Mouse (Mus musculus): Measurements from ENCODE around the gene Ugt1a5. TPM values are rescaled to one million over a fixed set of nuclear protein-coding genes. Genes with fewer than 3 reads are reported as not detected.

Gene Ugt1a5
- polyA plus RNA-seq, 1 experiment from 2014 or later: not detected

DNA sequence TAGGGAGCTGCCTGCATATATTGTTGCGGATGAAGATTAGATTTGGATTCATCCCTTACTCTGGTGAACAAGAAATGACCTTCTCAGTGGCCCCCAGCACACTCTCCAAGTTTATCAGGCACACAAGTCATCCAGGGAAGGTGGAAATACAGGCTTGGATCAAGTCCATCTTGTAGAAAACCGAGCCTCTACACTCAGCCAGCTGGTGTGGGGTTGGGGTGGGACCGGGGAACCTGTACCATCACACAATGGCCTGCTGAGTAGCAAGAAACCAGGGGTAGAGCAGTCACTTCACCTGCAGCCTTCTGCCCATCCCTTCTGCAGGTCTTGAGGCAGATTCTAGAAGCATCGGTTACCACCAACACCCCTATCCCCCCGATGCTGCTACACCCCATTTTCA lies 68.8 kb downstream of the Ugt1a5 start:
- ATAC-seq (ENCODE audit: insufficient read depth, low FRiP score, low read depth): no peak

DNA sequence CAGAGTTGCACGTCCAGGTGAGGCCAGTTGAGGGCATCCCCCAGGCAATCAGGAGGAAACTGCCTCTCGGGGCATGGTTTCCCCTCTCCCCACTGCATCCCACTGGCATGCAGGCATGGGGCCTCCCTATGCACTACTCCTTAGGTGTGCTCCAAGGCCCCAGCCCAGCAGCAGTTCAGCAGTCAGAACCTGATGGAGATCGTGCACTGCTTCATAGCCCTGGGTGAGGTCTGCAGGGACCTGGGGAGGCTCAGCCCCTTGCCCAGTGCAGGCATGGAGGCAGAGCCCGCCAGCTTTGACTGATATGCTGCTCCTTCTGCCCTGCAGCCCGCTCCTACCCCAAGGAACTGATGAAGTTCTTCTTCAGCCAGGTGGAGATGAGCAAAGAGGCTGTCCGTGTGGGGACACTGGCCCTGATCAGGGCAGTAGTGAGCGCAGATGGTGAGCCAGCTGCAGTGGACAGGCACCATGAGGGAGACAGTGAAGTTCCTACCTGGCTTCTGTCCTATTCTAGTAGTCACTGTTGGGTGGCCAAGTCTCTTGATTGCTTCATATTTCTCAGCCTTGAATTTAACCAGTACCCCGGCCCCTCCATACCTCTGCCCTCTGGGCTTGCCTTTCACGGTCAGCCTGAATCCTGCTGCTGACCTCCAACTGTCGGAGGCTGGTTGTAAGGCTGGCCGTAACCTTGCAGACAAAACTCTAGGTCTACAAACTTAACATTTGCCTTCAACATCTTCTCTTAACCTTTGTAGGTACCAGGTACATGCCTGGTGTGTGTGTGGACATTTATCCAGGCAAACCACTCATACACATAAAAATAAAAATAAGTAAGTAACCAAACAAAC lies 69.5 kb downstream of the Ugt1a5 start:
- H3K9me3 ChIP-seq: peaks cover 28% of the 10 kb centered on the region; the same call in 1 of the 2 replicates
- WGBS: 61% methylated on average over 11 of the region's 11 CpGs
- H3K4me2 ChIP-seq: no peak overlapping the region
- no peak overlapping the region for H3K27ac ChIP-seq
- H3K27me3 ChIP-seq (replicated peaks): no peaks in the 10 kb centered on the region
- H3K4me3 ChIP-seq (replicated peaks): no peak overlapping the region
- no peaks in the 10 kb centered on the region for H3K4me1 ChIP-seq
- peak; percentile 3; the same call in 1 of the 2 replicates for ATAC-seq (ENCODE audit: insufficient read depth, low FRiP score, low read depth)
- no peak overlapping the region for H3K9ac ChIP-seq
- no peaks in the 10 kb centered on the region for H3K36me3 ChIP-seq

More for the DNA sequence above, 68.8 kb downstream of the Ugt1a5 start:
- Histone ChIP-seq H3K9ac (no peak overlapping the region), H3K9me3 (peaks cover 23% of the 10 kb centered on the region; the same call in 1 of the 2 replicates), H3K27me3 (replicated peaks) (no peaks in the 10 kb centered on the region), H3K4me2 (no peak overlapping the region), H3K36me3 (no peaks in the 10 kb centered on the region), H3K27ac (no peak overlapping the region), H3K4me1 (no peaks in the 10 kb centered on the region), H3K4me3 (replicated peaks) (no peak overlapping the region)
- WGBS: 42% methylated on average over 5 of the region's 5 CpGs

DNA sequence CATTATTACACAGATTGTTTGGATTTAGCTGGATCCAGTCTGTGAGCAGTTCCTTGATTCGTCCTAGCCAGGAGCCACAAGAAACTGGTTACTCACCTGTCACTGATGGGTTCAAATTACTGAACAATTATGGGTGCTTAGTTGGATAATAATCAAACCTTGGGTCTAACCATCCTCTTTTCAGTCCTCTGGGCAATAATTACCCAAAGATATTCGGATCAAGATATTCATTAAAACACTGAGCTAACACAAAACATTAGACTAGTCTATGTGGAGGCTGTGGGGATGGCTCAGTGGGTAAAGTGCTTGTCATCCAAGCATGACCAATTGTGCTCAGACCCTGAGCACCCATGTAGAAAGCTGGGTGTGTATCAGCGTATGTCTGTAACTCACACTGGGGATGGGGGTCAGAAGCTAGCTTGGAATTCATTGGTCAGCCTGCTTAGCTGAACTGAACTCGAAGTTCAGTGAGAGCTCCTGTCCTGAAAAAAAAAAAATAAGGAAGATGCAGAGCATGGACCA lies 70.1 kb downstream of the Ugt1a5 start:
- Histone ChIP-seq H3K4me3 (replicated peaks) (no peak overlapping the region), H3K27ac (no peak overlapping the region), H3K27me3 (replicated peaks) (no peaks in the 10 kb centered on the region), H3K9ac (no peak overlapping the region), H3K4me2 (no peak overlapping the region), H3K4me1 (no peaks in the 10 kb centered on the region), H3K9me3 (peaks cover 29% of the 10 kb centered on the region; the same call in 1 of the 2 replicates), H3K36me3 (no peaks in the 10 kb centered on the region)
- 54% methylated on average over 4 of the region's 4 CpGs for WGBS
- no peak for ATAC-seq (ENCODE audit: insufficient read depth, low FRiP score, low read depth)

DNA sequence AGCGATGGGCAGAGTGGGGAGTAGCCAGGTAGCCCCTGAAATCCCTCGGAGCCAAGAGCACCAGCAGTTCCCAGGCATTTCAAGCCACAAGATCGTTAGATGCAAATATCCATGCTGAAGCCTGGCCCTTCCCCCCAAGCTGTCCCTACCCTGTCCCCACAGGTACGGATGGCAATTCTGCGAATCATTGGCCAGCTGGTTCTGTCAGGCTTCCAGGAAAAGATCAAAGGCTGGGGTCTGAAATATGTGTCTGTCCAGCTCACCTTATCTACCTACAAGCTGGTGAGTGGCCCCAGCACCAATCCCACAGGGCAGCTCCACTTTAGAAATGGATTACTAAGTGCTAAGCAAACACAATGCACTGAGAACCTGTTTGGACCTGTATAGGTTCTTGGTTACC lies 71.5 kb downstream of the Ugt1a5 start:
- 74% methylated on average over 5 of the region's 5 CpGs for WGBS
- Histone ChIP-seq H3K9me3 (peaks cover 29% of the 10 kb centered on the region; the same call in 1 of the 2 replicates), H3K4me1 (no peaks in the 10 kb centered on the region), H3K4me2 (no peak overlapping the region), H3K27ac (no peak overlapping the region), H3K27me3 (replicated peaks) (no peaks in the 10 kb centered on the region), H3K4me3 (replicated peaks) (no peak overlapping the region), H3K9ac (no peak overlapping the region), H3K36me3 (no peaks in the 10 kb centered on the region)
- ATAC-seq (ENCODE audit: insufficient read depth, low FRiP score, low read depth): 0 out of 2 replicates have a peak, but pooled peaks have one; percentile 5

DNA sequence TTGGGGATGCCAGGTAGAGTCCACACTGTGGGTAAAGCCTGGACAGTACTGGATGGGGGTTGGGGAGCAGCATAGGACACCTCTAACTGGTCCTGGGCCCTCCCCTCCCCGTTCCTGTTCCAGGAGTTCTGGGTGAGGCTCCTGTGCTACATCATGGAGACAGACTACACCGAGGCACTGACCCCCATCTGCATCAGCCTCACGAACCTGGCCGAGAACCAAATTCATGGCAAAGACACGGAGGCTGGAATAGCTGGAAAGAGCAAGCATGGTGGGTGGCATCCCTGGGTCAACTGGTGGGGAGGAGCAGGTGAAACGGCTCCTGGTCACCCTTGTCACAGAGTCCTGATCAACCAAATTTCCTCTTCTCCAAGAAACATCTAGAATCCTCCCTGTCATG lies 73.0 kb downstream of the Ugt1a5 start:
- Histone ChIP-seq H3K9me3 (peaks cover 29% of the 10 kb centered on the region; the same call in 1 of the 2 replicates), H3K27me3 (replicated peaks) (no peaks in the 10 kb centered on the region), H3K4me3 (replicated peaks) (no peak overlapping the region), H3K4me2 (no peak overlapping the region), H3K4me1 (no peaks in the 10 kb centered on the region), H3K27ac (no peak overlapping the region), H3K36me3 (no peaks in the 10 kb centered on the region), H3K9ac (no peak overlapping the region)
- ATAC-seq (ENCODE audit: insufficient read depth, low FRiP score, low read depth): no peak
- 71% methylated on average over 6 of the region's 6 CpGs for WGBS

DNA sequence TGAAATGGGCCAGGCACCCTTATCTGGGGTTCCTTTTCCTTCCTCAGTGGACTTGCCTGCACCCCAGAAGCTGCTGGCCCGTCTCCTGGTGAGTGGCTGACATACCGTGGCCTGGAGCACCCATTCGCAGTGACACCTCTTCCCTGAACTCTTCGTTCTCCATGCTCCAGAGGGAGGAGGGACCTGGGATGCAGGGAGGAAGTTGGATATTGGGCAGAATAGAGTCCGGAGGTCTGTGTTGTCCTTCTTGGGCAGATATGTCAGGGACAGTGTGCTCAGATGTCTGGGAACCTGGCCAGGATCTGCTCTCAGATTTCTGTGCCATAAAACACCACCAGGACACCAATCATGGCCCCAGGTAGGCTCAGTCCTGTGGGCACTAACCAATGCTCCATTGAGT lies 74.3 kb downstream of the Ugt1a5 start:
- ATAC-seq (ENCODE audit: insufficient read depth, low FRiP score, low read depth): no peak
- no peak overlapping the region for H3K27ac ChIP-seq
- H3K4me2 ChIP-seq: no peak overlapping the region
- no peak overlapping the region for H3K4me3 ChIP-seq (replicated peaks)
- H3K9ac ChIP-seq: no peak overlapping the region
- peaks cover 29% of the 10 kb centered on the region; the same call in 1 of the 2 replicates for H3K9me3 ChIP-seq
- WGBS: 72% methylated on average over 5 of the region's 5 CpGs
- no peaks in the 10 kb centered on the region for H3K4me1 ChIP-seq
- H3K36me3 ChIP-seq: no peaks in the 10 kb centered on the region
- no peaks in the 10 kb centered on the region for H3K27me3 ChIP-seq (replicated peaks)

DNA sequence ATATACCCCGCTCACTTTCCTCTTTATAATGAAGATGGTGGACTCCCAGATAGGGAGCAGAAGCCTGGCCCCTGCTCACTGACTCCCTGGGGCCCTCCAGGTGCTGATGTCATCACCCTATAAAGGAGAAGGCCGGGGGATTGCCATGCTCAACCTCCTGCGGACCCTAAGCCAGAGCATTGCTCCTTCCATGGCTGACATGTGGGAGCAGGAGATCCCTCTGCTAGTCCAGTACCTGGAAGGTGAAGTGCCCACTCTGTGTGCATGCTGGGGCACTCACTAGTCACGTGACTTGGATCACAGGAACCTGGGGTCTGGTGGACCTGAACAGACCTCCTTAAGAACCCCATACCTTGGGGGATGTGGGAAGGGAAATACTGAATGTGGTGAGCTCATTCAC lies 74.8 kb downstream of the Ugt1a5 start:
- Histone ChIP-seq H3K9me3 (peaks cover 28% of the 10 kb centered on the region; the same call in 1 of the 2 replicates), H3K27ac (no peak overlapping the region), H3K27me3 (replicated peaks) (no peaks in the 10 kb centered on the region), H3K4me3 (replicated peaks) (no peak overlapping the region), H3K4me1 (no peaks in the 10 kb centered on the region), H3K4me2 (no peak overlapping the region), H3K9ac (no peak overlapping the region), H3K36me3 (no peaks in the 10 kb centered on the region)
- no peak for ATAC-seq (ENCODE audit: insufficient read depth, low FRiP score, low read depth)
- 71% methylated on average over 4 of the region's 4 CpGs for WGBS

DNA sequence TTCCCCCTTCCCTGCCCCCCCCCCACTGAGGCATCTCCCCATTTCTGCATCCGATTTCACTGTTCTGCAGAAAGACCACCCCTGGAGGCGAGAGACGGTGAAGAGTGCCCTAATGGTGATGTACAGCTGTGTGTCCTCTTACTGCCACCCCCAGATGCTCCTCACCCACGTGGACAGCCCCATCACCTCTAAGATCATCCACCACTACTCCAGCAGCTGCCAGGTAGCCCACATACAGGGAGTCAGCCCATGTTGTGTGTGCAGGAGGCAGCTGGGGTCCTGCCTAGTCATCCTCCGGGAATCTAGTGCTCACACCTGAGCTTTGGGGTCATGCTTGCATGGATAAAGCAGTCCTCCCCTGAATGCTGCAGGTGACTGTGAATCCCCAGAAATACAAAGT lies 78.0 kb downstream of the Ugt1a5 start:
- Histone ChIP-seq H3K4me3 (replicated peaks) (no peak overlapping the region), H3K4me1 (no peaks in the 10 kb centered on the region), H3K4me2 (no peak overlapping the region), H3K9ac (no peak overlapping the region), H3K27me3 (replicated peaks) (no peaks in the 10 kb centered on the region), H3K36me3 (no peaks in the 10 kb centered on the region), H3K27ac (no peak overlapping the region), H3K9me3 (peaks cover 15% of the 10 kb centered on the region)
- WGBS: 61% methylated on average over 5 of the region's 5 CpGs
- ATAC-seq (ENCODE audit: insufficient read depth, low FRiP score, low read depth): no peak

DNA sequence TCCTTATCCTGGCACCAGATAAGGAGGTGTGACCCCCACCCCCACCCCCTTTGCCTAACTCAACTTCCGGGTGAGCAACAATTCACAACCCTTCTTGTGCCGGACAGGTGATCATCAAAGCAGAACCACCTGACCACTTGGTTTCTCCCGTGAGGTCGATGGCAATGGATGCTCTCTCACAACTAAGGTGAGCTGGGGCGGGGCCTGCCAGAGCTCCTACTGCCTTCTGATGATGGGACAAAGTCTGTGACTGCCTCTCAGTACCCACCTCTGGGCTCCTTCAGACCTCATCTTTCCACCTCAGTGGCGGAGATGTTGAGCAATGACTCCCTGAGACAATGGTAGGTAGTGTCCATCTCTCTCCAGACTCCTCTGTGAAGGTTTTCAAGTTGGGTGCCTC lies 80.1 kb downstream of the Ugt1a5 start:
- no peak overlapping the region for H3K27ac ChIP-seq
- ATAC-seq (ENCODE audit: insufficient read depth, low FRiP score, low read depth): no peak
- H3K4me3 ChIP-seq (replicated peaks): no peak overlapping the region
- H3K4me2 ChIP-seq: no peak overlapping the region
- H3K9me3 ChIP-seq: peaks cover 15% of the 10 kb centered on the region; the same call in 1 of the 2 replicates
- H3K9ac ChIP-seq: no peak overlapping the region
- H3K36me3 ChIP-seq: no peaks in the 10 kb centered on the region
- H3K4me1 ChIP-seq: no peaks in the 10 kb centered on the region
- WGBS: 77% methylated on average over 6 of the region's 6 CpGs
- no peaks in the 10 kb centered on the region for H3K27me3 ChIP-seq (replicated peaks)

DNA sequence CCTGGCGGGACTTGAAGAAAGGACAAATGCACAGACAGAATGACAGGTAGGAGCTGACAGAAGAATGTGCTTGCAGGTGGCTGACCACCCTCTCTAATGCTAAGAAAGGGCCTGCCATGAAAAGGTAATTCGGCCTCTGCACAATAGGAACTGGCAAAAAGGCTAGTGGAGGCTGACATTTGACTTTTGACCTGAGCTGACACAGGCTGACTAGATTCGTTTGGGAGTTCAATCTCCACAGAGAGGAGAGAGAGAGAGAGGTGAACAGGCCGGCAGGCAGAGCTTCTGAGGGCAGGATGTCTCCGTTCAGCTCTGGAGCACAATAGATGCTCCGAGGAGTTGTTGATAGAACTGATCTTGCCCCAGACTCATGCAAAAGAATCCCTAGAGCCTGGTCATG lies 80.6 kb downstream of the Ugt1a5 start:
- Histone ChIP-seq H3K27ac (no peak overlapping the region), H3K9ac (no peak overlapping the region), H3K9me3 (peaks cover 15% of the 10 kb centered on the region; the same call in 1 of the 2 replicates), H3K36me3 (no peaks in the 10 kb centered on the region), H3K27me3 (replicated peaks) (no peaks in the 10 kb centered on the region), H3K4me2 (no peak overlapping the region), H3K4me1 (no peaks in the 10 kb centered on the region), H3K4me3 (replicated peaks) (no peak overlapping the region)
- WGBS: 42% methylated on average over 6 of the region's 6 CpGs
- ATAC-seq (ENCODE audit: insufficient read depth, low FRiP score, low read depth): no peak

DNA sequence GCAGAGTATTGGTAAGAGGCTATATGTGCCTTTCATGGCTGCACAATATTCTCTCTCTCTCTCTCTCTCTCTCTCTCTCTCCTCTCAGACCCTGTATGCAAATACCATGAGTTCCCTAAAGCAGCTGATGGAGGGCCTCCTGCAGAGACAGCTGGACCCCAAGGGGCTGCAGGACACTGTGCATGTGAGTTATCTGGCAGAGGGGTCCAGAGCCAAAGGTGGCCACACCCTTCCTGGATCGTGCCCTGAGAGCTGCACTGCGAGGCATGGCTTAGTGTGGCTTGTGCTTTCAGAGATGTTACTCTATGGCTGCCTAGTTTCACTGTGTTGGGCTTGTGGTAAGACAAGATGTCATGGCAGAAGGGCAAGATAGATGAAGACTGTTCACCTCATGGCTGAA lies 81.8 kb downstream of the Ugt1a5 start:
- H3K4me1 ChIP-seq: no peaks in the 10 kb centered on the region
- no peak overlapping the region for H3K27ac ChIP-seq
- H3K4me2 ChIP-seq: no peak overlapping the region
- WGBS: 42% methylated on average over 2 of the region's 2 CpGs
- peaks cover 15% of the 10 kb centered on the region; the same call in 1 of the 2 replicates for H3K9me3 ChIP-seq
- no peaks in the 10 kb centered on the region for H3K36me3 ChIP-seq
- H3K27me3 ChIP-seq (replicated peaks): no peaks in the 10 kb centered on the region
- ATAC-seq (ENCODE audit: insufficient read depth, low FRiP score, low read depth): no peak
- H3K4me3 ChIP-seq (replicated peaks): no peak overlapping the region
- H3K9ac ChIP-seq: no peak overlapping the region

DNA sequence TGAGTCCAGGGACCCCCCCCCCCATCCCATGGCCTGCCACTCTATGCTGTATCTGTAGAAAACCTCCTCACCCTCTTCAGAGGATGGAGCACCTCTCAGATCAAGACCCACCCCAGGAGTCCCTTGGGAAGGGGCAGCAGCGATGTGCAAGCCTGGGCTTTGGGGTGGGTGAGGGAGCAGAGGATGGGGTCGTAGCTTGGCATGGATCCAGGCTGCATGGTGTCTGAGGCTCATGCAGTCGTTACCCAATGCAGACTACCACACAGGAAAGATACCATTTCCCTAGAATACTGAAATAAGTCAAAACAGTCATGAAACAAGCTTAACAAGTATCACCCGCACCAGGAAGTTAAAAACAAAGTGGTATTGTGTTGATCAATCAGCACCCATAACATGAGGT lies 82.8 kb downstream of the Ugt1a5 start:
- H3K9me3 ChIP-seq: peaks cover 15% of the 10 kb centered on the region; the same call in 1 of the 2 replicates
- 64% methylated on average over 4 of the region's 4 CpGs for WGBS
- H3K4me2 ChIP-seq: no peak overlapping the region

More for the DNA sequence above, 82.8 kb downstream of the Ugt1a5 start:
- H3K4me1 ChIP-seq: no peaks in the 10 kb centered on the region
- no peak overlapping the region for H3K9ac ChIP-seq
- no peaks in the 10 kb centered on the region for H3K27me3 ChIP-seq (replicated peaks)
- ATAC-seq (ENCODE audit: insufficient read depth, low FRiP score, low read depth): no peak
- H3K27ac ChIP-seq: no peak overlapping the region
- no peak overlapping the region for H3K4me3 ChIP-seq (replicated peaks)
- H3K36me3 ChIP-seq: no peaks in the 10 kb centered on the region
